Mouse (Mus musculus): ENCODE results near the gene Zfp354a. TPM values are rescaled to one million over a fixed set of nuclear protein-coding genes. Genes with fewer than 3 reads are reported as not detected.

The Zfp354a gene
- not detected for total RNA-seq (2023)

GRCm38 (mm10) chr11:51059151-51059571, at the start of gene Zfp354a:
Gene Zfp354a, plus strand, starts transcription at chr11:51059257.

DNA sequence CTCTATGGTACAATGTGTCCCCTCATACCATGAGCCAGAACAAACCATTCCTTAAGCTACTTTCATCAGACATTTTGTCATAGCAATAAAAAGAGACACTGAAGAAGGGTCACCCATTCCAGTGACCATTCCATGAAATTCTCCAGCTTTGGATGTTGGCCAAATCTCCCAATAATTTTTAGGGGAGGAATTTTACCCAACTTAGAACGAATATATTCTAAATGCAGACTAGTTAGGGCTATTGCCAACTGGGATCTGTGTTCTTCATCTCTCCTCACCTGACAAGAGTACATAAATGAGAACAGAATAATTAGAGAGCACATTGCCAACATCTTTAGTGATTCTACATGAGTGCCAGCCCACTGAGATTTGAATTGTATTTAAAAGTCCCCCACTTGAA, 45.1 kb upstream of the Zfp354a start, which contains the start of gene Olfr54:
Gene Olfr54 (plus strand): TSS at position 301 of the 400 bp plus-strand sequence.

DNA sequence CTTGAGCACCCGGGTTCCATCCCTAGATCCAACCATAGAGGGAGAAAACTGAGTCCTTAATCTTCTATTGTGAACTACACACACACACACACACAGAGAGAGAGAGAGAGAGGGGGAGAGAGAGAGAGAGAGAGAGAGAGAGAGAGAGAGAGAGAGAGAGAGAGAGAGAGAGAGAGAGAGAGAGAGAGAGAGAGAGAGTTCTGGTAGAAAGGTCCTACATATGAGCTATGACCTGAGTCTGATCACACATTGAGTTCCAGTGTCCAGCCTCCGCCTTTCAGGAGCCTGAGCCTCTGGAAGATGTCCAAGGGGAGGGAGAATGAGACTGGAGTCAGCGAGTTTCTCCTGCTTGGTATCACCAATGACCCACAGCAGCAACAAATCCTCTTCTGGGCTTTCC, 11.2 kb upstream of the Zfp354a start, which contains the start of gene Olfr1375:
Gene Olfr1375 (plus strand): TSS at position 301 of the 400 bp plus-strand sequence.

Other genes starting within 250 kb of the Zfp354a start
- 10 to 100 TPM in 1 of 2 experiments, 1 to 10 TPM in 1; 8.3 to 10.1 TPM for gene Zfp354c, start 231.5 kb upstream of the Zfp354a start, total RNA-seq (2023)
- under 1 TPM in 1 of 2 experiments, not detected in 1; 0.58 TPM for gene Zfp879, start 217.7 kb upstream of the Zfp354a start, total RNA-seq (2023)
- gene Grm6, start 208.6 kb upstream of the Zfp354a start, total RNA-seq (2023) = 10 to 100 TPM; 41.7 to 44.7 TPM
- gene Zfp454, start 171.6 kb upstream of the Zfp354a start, total RNA-seq (2023) = under 1 TPM; 0.26 to 0.56 TPM
- 1 to 10 TPM; 2.5 to 4.0 TPM for gene Zfp2, start 143.1 kb upstream of the Zfp354a start, total RNA-seq (2023)
- gene Zfp354b, start 127.6 kb upstream of the Zfp354a start, total RNA-seq (2023) = 1 to 10 TPM in 1 of 2 experiments, under 1 TPM in 1; 0.75 to 1.8 TPM
- gene 4933414I15Rik, start 115.5 kb upstream of the Zfp354a start, total RNA-seq (2023) = not detected
- not detected for gene Prop1, start 105.5 kb upstream of the Zfp354a start, total RNA-seq (2023)
- not detected for gene Olfr1378, start 92.7 kb upstream of the Zfp354a start, total RNA-seq (2023)
- gene Olfr1377, start 77.3 kb upstream of the Zfp354a start, total RNA-seq (2023) = not detected
- not detected for gene Olfr51, start 55.7 kb upstream of the Zfp354a start, total RNA-seq (2023)
- gene Olfr54, start 45.0 kb upstream of the Zfp354a start, total RNA-seq (2023) = not detected
- gene Olfr1375, start 11.1 kb upstream of the Zfp354a start, total RNA-seq (2023) = not detected
- gene Gm12569, start 161.2 kb downstream of the Zfp354a start, total RNA-seq (2023) = not detected
- 100 to 1,000 TPM; 264 to 312 TPM for gene Clk4, start 202.5 kb downstream of the Zfp354a start, total RNA-seq (2023)
- not detected for gene BC049762, start 203.8 kb downstream of the Zfp354a start, total RNA-seq (2023)
- gene Col23a1, start 230.7 kb downstream of the Zfp354a start, total RNA-seq (2023) = 1 to 10 TPM; 1.5 to 1.9 TPM

Data from B cell, adult 67 days (primary cell).